Mouse (Mus musculus) spleen, embryonic (tissue): ENCODE results near the gene Casc4.

Source experiments
- CTCF ChIA-PET: fragments of 350-600 bp; sonication (Branson Sonifier 250); formaldehyde crosslinking; loops from one replicate; lab custom pipeline; 2022; lab: Charles Lee

Casc4 gene

GRCm38 (mm10) chr2:121866632-121867050 is at the start of gene Casc4:
Casc4 (plus strand) TSS chr2:121866970.
- CTCF ChIA-PET, result no interaction called here

- CTCF ChIA-PET, result no interaction called here
Observed at GRCm38 (mm10) chr2:121821787-121822186, 45.0 kb upstream of the Casc4 start.

GRCm38 (mm10) chr2:121824653-121825052 is 42.1 kb upstream of the Casc4 start:
- CTCF ChIA-PET, result no interaction called here

- CTCF ChIA-PET, result interaction anchor here (0.7 kb wide), 1 partner anchor 988 kb away, joined by 15 read pairs; no protein-coding TSS in a partner anchor
Observed at GRCm38 (mm10) chr2:121826189-121826588, 40.6 kb upstream of the Casc4 start.

- CTCF ChIA-PET, result no interaction called here
Observed at GRCm38 (mm10) chr2:121828411-121828810, 38.4 kb upstream of the Casc4 start.

- CTCF ChIA-PET, result interaction anchor here (0.7 kb wide), 1 partner anchor 44 kb away, joined by 10 read pairs; no protein-coding TSS in a partner anchor
Observed at GRCm38 (mm10) chr2:121832484-121832894, 34.3 kb upstream of the Casc4 start.

- CTCF ChIA-PET, result interaction anchor here (0.8 to 1.1 kb wide), 2 partner anchors 113 to 180 kb away, joined by 4 to 5 read pairs; no protein-coding TSS in a partner anchor
Observed at GRCm38 (mm10) chr2:121834926-121835325, 31.8 kb upstream of the Casc4 start.

- CTCF ChIA-PET, result no interaction called here
Observed at GRCm38 (mm10) chr2:121841453-121841852, 25.3 kb upstream of the Casc4 start.

GRCm38 (mm10) chr2:121842249-121842648 is 24.5 kb upstream of the Casc4 start:
- CTCF ChIA-PET, result no interaction called here

GRCm38 (mm10) chr2:121846050-121846449 is 20.7 kb upstream of the Casc4 start:
- CTCF ChIA-PET, result interaction anchor here (0.8 kb wide), 1 partner anchor 791 kb away, joined by 3 read pairs; the partner anchor contains the start of gene AA467197

GRCm38 (mm10) chr2:121852045-121852444 is 14.7 kb upstream of the Casc4 start:
- CTCF ChIA-PET, result no interaction called here

- CTCF ChIA-PET, result no interaction called here
Observed at GRCm38 (mm10) chr2:121853974-121854373, 12.8 kb upstream of the Casc4 start.

- CTCF ChIA-PET, result interaction anchor here (0.7 kb wide), 1 partner anchor 103 kb away, joined by 3 read pairs; no protein-coding TSS in a partner anchor
Observed at GRCm38 (mm10) chr2:121859380-121859980, 7.3 kb upstream of the Casc4 start.

- CTCF ChIA-PET, result no interaction called here
Observed at GRCm38 (mm10) chr2:121866071-121866601, 634 bp upstream of the Casc4 start.

GRCm38 (mm10) chr2:121867051-121867928 is 520 bp downstream of the Casc4 start:
- CTCF ChIA-PET, result no interaction called here

- CTCF ChIA-PET, result no interaction called here
Observed at GRCm38 (mm10) chr2:121879506-121879905, 12.7 kb downstream of the Casc4 start.

- CTCF ChIA-PET, result no interaction called here
Observed at GRCm38 (mm10) chr2:121885509-121886106, 18.8 kb downstream of the Casc4 start.

- CTCF ChIA-PET, result no interaction called here
Observed at GRCm38 (mm10) chr2:121886406-121886805, 19.6 kb downstream of the Casc4 start.

GRCm38 (mm10) chr2:121888720-121889497 is 22.1 kb downstream of the Casc4 start:
- CTCF ChIA-PET, result no interaction called here

- CTCF ChIA-PET, result no interaction called here
Observed at GRCm38 (mm10) chr2:121895261-121895660, 28.5 kb downstream of the Casc4 start.

GRCm38 (mm10) chr2:121896825-121897224 is 30.1 kb downstream of the Casc4 start:
- CTCF ChIA-PET, result no interaction called here
